Mouse (Mus musculus): ENCODE measurements around the gene Acnat1.
A peak's percentile ranks its signal among the peaks of the same experiment; 100 is the strongest.
"Not testable (repeated sequence)": the region's sequence is repeated elsewhere in the genome, so short reads cannot be mapped to it uniquely, and the experiment has no call there.

Gene Acnat1

DNA sequence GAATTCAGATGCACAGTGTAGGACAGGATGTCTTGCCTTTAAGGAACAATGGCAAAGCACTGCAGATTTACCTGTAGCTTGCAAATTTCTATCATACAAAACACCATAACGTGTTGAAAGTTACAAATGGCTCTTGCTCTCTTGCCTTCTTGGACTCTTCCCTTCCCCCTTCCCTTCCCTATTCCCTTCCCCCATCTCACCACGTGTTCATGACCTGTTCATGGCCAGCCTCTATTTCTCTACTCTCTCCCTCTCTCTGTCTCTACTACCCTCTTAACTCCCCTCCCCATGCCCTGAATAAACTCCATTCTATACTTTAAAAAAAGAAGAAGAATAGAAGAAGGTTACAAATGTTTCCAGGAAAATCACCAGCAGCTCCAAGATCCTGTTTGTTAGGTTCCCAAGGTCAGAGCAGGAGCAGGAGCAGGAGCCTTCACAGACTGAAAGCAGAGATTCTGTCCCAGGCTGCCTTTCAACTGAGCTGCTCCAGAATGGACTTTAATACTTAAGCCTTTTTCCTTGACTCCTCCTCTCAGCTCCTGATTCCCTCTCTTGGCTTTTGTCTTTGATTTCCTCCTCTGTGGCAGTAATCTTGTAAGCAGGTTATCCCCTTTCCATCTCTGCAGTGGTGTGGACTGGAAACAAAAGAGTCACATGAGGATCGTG lies at the start of gene Acnat1:
Gene Acnat1, minus strand, starts transcription at position 478 of the 666 bp plus-strand sequence.
- no peak for DNase-seq

DNA sequence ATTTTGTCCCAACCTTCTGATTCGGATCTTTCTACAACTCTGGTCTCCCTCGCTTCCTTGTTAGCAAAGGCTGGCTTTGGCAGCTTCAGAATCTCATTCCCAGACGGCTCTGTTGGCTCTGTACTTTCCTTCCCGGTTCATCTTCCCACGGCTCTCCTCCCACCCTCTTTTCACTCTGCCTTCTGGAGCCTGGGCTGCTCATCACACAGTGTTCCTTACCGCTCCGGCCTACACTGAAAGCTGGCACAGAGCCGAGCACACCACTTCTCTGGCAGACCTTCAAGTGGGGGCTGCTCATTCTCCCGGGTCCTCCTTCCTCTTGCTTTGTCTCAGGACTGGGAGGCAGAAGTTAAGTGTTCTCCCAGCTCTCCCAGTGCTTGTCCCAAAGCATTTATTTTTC lies 48.9 kb upstream of the Acnat1 start:
- DNase-seq = peak; percentile 15

DNA sequence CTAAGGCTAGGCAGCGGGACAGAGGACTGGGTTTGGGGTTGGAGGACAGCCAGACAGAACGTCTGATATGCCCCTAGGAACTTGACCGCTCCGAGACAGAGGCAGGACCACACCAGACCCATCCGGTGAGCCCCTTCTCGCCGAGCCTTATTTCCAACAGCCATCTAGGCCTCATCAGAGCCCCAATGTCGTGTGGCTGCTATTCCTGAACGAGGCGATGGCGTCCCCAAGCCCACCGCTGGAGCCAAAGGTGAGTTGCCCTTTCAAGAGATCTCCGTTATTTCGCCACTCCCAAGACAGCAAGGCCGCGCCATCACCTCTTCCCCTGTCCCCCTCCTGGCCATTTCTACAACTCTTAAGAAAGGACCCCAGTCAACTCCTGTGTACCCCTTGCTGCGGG lies 47.6 kb upstream of the Acnat1 start:
- no peak for DNase-seq

DNA sequence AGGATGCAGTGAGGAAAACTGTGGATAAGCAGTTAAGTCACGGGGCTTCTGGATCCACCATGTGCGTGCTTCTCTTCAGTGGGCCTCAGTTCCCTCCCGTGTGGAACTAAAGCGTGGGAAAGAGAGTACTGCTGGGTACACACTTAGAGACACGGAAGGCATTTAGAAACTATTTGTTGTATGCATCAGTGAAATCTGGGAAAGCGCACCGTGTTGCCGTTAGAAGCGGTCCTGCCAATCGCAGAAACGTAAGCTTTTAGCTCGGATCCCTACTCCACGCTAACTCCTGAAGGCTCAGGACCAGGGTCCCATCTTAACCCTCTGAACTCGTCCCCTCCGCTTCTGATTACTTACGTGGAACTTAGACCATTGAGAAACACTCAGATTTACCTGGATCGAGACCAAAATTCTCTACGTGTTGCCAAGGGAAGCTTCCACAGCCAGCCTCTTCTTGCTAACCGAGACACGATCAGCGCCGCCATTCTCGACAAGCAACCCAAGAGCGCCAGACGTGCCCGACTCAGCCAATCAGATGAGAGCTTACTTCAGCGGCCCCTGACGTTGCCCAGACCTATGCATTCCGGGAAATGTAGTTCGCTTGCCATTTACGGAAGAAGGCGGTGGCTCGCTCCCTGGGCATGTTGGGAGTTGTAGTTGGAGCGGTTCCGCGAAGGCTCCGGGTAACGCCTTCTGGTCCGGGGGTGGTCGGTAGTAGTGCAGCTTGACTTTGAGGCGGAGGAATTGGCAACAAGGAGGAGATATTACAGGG lies 47.0 kb upstream of the Acnat1 start, which contains the start of the genes Mrpl50 and Zfp189:
Gene Mrpl50, minus strand, starts transcription at position 522 of the 769 bp plus-strand sequence.
Gene Zfp189, plus strand, starts transcription at position 605 of the 769 bp plus-strand sequence.
- peak; percentile 84 for DNase-seq

DNA sequence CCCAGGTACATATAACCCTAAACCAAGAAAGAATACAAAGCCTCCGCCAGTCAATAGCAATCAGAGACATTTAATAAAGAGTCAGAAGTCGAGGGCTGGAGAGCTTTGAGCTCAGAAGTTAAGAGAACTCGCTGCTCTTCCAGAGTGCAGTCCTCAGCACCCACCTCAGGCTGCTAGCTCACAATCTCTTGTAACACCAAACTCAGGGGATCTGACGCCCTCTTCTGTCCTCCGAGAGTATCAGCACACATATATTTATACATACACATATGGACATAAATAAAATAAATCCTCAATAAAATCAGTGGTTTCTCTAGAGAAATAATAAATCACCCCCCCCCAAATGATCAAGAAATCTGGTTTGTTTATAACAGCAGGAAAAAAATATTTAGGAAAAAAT lies 45.8 kb upstream of the Acnat1 start:
- no peak for DNase-seq

DNA sequence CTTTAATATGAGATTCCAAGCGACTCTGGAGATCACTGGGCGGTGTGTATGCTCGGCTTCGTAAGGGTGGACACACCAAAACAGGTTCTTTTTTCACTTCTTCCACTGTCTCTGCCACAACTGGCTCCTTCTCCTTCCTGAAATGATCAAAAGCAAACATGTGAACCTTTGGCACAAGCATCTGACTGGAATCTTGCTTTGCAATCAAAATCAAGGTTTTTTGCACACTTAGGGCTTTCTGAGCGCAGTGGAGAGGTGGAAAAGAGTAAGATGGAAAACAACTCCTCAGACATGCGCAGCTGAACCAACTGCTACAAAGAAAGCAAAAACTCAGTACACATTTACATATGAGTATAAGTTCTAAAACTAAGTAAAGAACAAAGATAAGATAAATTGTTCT lies 40.7 kb upstream of the Acnat1 start:
- DNase-seq = no peak

DNA sequence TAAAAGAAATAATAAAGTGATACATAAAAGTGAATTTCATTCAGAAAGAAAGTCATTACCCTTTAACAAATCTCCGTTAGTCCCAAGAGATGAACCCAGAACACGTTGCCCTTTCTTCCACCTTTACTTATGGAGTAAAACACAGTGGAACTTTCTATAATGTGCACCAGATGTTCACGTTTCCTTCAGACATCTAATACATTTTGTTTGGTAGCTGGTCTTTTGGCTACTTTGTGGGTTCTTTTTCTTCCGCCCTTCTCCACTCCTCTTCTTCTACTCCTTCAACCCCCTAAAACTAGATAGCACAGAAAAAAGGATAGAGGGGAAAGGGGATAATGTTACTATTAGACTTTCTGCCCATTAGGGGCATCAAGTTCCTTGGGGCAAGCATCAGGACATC lies 38.9 kb upstream of the Acnat1 start:
- no peak for DNase-seq

DNA sequence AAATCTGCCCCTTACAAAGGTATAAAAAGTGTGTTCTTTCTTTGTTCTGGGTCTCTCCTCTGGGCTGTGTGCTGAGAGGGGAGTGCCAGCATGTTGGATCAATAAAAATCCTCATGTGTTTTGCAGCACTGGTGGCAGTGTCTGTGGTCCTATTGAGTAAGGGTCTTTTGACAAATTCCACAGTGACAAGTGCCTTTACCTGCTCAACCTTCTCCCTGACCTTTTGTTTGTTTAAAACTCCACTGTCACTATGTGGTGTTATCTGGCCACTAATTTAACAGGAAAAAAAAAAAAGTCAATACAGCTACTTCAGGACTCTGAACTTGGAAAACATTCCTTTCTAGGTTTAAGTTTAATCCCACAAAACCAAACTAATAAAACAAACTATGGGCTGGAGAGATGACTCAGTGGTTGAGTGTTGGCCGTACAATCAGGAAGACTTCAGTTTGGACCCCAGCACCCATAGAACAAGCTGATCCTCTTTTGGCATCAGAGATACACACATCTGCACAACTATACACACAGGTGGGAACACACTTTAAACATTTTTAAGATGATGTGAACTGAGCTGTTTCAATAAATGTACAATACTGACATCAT lies 36.6 kb upstream of the Acnat1 start:
- DNase-seq = not testable (repeated sequence)

DNA sequence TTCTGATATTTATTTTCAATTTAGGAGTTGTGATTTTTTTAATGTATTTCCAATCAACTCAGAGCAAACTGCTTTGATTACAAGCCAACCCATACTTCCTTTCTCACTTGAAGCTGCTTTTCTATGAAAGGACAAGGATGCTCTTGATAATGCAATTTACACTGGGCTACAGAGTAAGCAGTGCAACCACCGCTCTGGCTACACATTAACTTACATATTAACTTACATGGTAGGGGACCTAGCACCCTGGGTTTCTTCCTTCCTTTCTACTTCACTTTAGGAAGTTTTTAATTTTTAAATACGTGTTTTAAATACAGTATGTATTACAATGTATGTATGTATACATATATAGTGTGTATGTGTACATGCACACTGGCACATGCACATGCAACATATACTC lies 35.5 kb upstream of the Acnat1 start:
- DNase-seq = no peak

DNA sequence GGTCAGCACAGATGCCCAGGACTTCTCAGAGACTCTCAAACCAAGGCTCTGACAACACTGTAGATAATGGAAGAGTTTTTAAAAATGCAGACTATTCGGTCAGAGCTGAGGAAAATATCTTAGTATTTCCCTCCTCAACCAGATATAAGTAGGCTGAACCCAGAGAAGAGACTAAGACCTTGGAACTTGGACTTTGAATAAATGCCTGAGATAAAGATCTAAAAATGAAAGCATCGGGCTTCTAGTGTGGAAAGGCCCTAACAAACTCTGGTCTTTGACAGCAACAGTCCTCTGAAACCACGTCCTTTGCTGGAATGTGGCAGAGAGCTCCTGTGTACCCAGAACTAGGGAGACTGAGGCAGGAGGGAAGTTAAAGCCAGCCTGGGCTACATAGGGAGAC lies 32.7 kb upstream of the Acnat1 start, which contains the start of gene Baat:
Gene Baat, minus strand, starts transcription at position 172 of the 400 bp plus-strand sequence.
- no peak for DNase-seq

DNA sequence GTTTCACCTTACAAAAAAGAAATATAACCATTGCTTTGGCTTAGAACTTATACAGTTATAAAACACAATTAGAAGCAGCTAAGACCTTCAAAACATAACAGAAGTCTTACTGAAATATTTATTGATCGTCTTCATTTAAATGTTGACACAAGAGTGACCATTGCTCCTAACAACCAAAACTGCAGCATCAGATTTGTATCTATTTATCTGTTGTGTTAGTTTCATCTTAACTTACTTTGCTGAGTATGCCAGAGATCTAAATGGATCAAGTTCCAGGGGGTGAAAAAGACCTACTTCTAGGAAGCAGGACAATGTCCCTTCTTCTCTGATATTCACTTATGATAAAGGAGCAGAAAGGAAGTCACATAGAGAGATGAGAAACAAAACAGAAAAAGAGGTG lies 29.9 kb upstream of the Acnat1 start:
- DNase-seq = no peak

DNA sequence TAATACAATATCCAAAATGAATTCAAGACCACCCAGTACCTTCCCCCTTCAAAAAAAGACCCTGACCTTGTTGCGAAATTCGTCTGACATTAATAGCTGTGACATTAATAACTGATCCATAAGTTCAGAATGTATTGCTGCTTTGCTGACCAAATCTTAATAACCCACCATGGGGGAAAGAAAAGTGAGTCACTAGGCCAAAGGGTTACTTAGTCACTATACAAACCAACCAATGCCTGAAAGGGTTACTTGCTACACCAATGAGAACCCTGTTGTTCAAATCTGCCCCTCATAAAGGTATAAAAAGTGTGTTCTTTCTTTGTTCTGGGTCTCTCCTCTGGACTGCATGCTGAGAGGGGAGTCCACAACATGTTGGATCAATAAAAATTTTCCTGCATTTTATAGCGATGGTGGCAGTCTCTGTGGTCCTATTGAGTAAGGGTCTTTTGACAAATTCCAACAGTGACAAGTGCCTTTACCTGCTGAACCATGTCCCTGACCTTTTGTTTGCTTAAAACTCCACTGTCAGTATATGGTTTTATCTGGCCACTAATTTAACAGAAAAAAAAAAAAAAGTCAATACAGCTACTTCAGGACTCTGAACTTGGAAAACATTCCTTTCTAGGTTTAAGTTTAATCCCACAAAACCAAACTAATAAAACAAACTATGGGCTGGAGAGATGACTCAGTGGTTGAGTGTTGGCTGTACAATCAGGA lies 12.4 kb upstream of the Acnat1 start:
- not testable (repeated sequence) for DNase-seq

DNA sequence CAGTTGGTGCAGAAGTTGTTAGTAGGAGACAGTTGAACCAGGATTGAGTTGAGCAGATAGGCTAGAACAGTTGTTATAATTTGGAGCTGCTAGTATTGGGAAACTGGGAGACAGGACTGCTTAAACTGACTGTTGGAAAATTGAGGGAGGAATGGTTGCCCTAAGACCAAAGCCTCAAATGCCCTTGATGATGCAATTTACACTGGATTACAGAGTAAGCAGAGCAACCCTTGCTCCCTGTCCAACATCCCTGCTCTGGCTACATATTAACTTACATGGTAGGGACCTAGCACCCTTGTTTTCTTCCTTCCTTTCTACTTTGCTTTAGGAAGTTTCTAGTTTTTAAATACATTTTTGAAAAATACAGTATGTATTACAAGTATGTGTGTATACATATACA lies 11.7 kb upstream of the Acnat1 start:
- DNase-seq = no peak

DNA sequence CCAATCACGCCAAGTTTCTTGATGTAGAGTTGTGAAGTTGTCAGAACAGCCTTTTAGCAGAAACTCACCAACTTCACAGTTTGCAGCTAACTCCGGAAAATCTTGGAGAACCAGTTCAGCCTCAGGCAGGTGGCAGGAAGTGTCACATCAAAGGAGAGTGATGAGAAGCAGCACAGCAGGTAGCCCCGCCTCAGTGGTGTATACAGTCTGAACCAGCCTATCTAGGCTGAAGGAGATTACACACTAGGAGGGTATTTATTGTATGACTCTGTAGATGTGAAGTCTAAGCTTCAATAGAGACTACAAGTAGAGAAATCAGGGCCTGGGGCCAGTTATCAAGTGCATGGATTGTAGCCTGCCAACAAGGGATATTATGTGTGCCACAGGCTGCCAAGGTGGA lies 7.2 kb upstream of the Acnat1 start:
- DNase-seq = no peak

DNA sequence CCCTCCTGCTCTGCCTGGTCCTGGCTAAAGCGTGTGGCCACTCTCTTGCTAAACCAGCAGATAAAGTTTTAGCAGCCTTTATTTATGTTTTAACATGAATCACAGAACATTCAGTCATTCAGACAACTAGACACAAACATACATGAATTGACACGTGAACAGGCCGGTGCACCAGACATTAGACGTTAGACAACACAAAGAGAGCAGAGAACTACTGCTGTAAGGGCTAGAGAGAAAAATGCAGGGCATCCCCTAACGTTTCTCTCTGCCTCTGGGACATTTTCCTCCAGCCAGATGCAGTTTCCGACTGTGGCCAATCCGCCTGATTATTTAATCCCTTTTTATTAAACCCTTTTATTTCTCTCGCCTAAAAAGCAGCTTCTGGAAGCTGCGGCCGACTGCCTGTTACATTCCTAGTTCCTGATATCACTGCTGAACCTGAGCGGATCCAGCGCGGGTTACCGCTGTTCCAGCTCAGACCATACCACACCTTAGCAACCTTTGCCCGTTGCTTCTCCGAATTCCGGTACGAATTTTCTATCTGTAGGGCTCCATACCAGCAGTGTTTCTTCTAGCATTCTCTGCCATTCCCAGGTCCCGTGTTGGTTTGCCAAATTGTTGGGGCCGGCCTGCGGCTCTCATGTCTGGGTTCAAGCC lies 6.5 kb upstream of the Acnat1 start:
- no peak for DNase-seq

DNA sequence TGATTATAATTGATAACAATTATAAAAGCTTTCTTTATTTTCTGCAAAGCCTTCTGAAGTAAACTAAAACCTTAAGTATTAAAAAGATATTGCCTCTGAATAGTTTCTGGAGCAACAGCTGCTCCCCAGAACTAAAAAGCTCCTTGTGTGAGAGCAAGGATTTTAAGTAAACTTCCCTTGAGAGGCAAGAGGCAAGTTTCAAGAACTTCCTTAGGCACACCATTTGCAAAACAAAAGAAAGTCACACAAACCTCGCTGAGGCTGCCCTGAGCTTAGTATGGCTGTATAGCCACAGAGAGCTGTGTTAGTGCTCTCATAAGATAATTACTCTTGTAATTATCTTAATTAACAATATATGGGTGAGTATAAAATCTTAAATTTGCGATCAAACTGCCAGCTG lies 5.3 kb upstream of the Acnat1 start:
- not testable (repeated sequence) for DNase-seq

DNA sequence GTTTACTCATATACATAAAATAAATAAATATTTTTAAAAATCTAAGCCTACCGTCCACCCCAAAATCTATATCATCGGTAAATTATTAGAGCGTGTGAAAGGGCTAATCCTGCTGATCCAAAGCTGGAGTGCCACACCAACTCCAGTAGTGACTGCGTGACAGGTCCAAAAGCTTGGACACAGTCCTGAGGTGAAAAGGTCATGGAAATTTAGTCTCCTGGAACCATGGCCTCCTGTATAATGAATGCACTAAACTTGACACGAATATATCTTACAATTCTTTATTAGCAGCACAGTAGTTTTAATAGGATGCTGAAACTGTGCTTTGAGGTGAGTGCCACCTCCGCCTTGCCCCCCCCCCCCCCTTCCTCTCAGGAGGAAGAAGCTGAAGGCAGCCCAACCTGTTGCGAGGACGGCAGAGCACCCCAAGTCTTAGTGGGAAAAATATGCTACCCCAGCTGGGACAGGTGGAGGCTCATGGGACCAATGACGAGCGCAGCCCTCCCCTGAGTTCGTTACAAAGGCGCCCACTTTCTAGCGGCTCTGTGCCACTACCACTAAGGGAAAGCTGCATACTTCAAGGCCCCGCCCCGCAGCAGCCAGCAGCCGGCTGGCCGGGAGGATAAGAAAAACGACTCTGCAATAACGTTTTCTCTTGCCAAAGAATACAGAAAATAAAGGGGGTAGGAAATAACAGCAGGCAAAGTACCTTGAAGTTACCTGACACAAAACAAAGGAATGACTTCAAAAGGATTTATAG lies 4.6 kb upstream of the Acnat1 start:
- peak; percentile 6 for DNase-seq

DNA sequence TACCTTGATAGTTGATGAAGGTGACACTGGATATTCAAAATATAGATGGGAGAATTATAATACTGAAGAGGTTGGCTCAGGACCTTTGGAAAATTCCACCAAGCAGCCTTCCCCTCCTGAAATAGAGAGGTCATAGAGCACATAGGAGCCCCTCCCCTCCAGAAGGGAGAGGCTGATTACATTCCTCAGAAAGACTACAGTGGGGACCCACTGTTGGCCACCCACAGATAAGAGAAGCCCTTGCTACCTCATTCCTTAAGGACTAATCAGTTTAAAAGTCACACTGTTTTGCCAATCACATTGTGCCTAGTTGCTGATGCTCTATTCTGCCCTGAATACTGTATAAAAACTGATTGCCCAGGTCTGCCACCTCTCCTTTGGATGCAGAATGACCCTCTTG lies 871 bp upstream of the Acnat1 start:
- DNase-seq = no peak

DNA sequence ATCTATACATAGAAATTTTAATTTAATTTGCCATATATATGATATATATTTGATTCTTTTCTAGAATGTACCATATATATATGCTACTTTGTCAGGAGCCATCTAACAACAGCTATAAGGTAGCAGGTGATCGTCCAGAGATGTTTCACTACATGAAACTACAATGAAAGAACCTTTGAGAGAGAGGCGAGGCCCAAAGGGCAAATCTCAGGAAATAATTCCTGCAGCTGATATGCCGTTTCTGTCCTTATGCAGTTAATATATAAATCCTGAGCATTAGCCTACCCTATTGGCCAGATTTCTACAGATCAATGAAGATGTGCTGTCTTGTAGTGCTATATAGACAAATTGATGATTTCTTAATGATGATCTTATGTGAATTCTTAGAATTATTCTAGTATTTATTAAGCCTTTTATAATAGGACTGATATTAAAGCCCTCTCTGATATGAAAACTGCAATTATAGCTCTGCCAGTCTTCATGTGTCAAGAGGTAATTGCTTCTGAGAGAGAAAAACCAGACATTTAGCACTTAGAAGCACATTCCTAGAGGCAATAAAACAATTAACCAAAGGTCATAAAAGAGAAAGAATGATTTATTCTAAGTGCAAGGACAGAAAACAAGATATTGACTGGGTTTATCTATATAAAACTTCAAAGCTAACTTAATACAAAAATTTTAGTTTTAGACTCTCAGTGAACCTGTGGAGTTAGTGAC lies 4.1 kb downstream of the Acnat1 start:
- no peak for DNase-seq

DNA sequence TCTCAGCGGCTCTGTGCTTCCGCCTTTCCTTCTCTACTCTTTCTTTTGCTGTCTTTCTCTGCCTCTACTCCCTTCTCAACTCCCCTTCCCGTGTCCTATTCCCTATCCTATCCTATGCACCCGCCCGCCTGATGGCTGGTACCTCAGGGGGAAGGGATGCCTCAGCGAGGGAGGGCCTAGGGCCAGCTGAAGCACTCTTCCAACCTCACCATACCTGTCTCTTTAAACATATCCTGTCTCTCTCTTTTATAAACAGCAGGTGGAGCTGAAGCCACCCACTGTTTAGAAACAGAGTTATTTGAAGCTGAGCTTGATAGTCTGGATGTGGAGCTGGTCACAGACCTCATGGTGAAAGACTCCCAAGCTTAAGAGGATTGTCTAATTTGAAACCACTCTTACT lies 6.4 kb downstream of the Acnat1 start:
- no peak for DNase-seq

DNA sequence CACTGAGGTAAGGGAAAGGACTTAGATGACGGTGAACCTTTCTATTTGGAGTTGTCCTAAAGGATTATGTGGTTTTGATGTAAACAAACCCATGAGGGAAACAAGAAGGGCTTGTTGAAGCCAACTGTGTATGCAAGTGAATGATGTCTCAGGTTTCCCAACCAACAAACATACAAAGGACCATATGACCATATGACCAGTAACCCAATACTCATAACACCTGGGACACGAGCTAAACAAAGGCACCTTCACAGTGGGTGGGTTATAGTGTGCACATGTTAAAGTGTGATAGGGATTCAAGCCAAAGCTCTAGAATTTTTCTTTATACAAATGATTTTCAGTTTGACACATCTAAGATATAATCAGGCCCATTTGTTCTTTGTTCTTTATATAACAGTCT lies 17.5 kb downstream of the Acnat1 start:
- no peak for DNase-seq

Measured in right cerebral cortex, postnatal 4 days (tissue).